Mouse (Mus musculus) C2C12 (cell line): ENCODE measurements around the gene Phb2.

Experiments used
- CEBPB ChIP-seq: IDR thresholded peaks from one replicate; pipeline ENCODE4 v1.6.1; 2011; ENCODE audit warnings: low read depth, mild to moderate bottlenecking, control low read depth, moderate library complexity
- CTCF ChIP-seq: IDR thresholded peaks from one replicate; pipeline ENCODE4 v1.5.1; 2011; ENCODE audit not compliant: control insufficient read depth, insufficient read depth, insufficient read length
- MAX ChIP-seq: IDR thresholded peaks from one replicate; pipeline ENCODE4 v1.6.1; 2011; ENCODE audit warnings: mild to moderate bottlenecking, control low read depth
- USF1 ChIP-seq: IDR thresholded peaks from one replicate; pipeline ENCODE4 v1.6.1; 2011; ENCODE audit warnings: low read depth, mild to moderate bottlenecking, control low read depth, moderate library complexity

- TF ChIP-seq CTCF (no peak), USF1 (no peak), CEBPB (no peak), MAX (no peak)
These were observed 30.8 kb downstream of the Phb2 start for GRCm38 (mm10) chr6:124742839-124743514.
